Mouse (Mus musculus) stomach, postnatal 0 days (tissue): Measurements from ENCODE around the gene Hdac7. TPM values are rescaled to one million over a fixed set of nuclear protein-coding genes. Genes with fewer than 3 reads are reported as not detected.

Source experiments
- ATAC-seq: fragments of 200-750 bp; cut with Nextera tagmentation; 2 replicates; pipeline ENCODE4 v1.8.0; 2017; ENCODE audit not compliant: low FRiP score, low TSS enrichment
- DNase-seq: peaks from one replicate; pipeline ENCODE4 v3.0.0-alpha.2; 2016; ENCODE audit warnings: low spot score
- H3K27ac ChIP-seq: fragments of 300-500 bp; sonication (generic); replicated peaks from 2 replicates; pipeline ENCODE4 v1.5.1; 2014; ENCODE audit warnings: mild to moderate bottlenecking, control low read depth
- H3K27me3 ChIP-seq: fragments of 300-500 bp; sonication (generic); 2 replicates; pipeline ENCODE4 v1.6.1; 2014; ENCODE audit warnings: low read length; ENCODE audit not compliant: control insufficient read depth, insufficient read depth
- H3K36me3 ChIP-seq: fragments of 300-500 bp; sonication (generic); 2 replicates; pipeline ENCODE4 v1.6.1; 2014; ENCODE audit warnings: low read length, mixed read lengths; ENCODE audit not compliant: control insufficient read depth, insufficient read depth
- H3K4me1 ChIP-seq: fragments of 300-500 bp; sonication (generic); replicated peaks from 2 replicates; pipeline ENCODE4 v1.6.1; 2014; ENCODE audit warnings: antibody characterized with exemption; ENCODE audit not compliant: control insufficient read depth, insufficient read depth
- H3K4me2 ChIP-seq: fragments of 300-500 bp; sonication (generic); replicated peaks from 2 replicates; pipeline ENCODE4 v1.6.1; 2014; ENCODE audit warnings: low read depth, mild to moderate bottlenecking, control low read depth, moderate library complexity
- H3K4me3 ChIP-seq: fragments of 300-500 bp; sonication (generic); 2 replicates; pipeline ENCODE4 v1.5.1; 2014; ENCODE audit warnings: low read depth, low read length, control low read depth
- H3K9ac ChIP-seq: fragments of 300-500 bp; sonication (generic); 2 replicates; pipeline ENCODE4 v1.6.1; 2014; ENCODE audit warnings: mild to moderate bottlenecking, low read length, control low read depth, mixed read lengths
- H3K9me3 ChIP-seq: fragments of 300-500 bp; sonication (generic); 2 replicates; pipeline ENCODE4 v1.6.1; 2016; ENCODE audit warnings: low read length; ENCODE audit not compliant: control insufficient read depth
- CTCF ChIP-seq: IDR thresholded peaks from 2 replicates; pipeline ENCODE4 v1.5.1; 2016; ENCODE audit warnings: antibody characterized with exemption, low read depth, mild to moderate bottlenecking, moderate library complexity
- EP300 ChIP-seq: optimal IDR thresholded peaks from 2 replicates; pipeline ENCODE3; 2016; ENCODE audit warnings: antibody characterized with exemption
- WGBS: fragments of 180-500 bp; shearing (Covaris S2); extraction: QIAGEN DNeasy Blood & Tissue Kit; methylation state at CpG from one replicate; pipeline ENCODE4 v1.1.7; 2014; 5-methylcytosine and 5-hydroxymethylcytosine counted together
- polyA plus RNA-seq: library from polyadenylated mRNA; unstranded; fragments of >200 nt; fragmentation: Nextera tagmentation; extraction: Ambion mirVana; gene quantifications from 2 replicates; pipeline ENCODE4 v1.2.1, GENCODE M21; 2015

The Hdac7 gene
- polyA plus RNA-seq, 1 experiment from 2014 or later: 8.0 TPM

- ATAC-seq (no peak), DNase-seq (no peak)
- H3K9ac ChIP-seq: no peak overlapping the region
Measured at GRCm38 (mm10) chr15:97748309-97748708, 96.0 kb downstream of the Hdac7 start.

GRCm38 (mm10) chr15:97747486-97747885 lies 96.8 kb downstream of the Hdac7 start:
- Histone ChIP-seq H3K9me3 (no peaks in the 10 kb centered on the region), H3K4me3 (no peak overlapping the region), H3K36me3 (no peaks in the 10 kb centered on the region), H3K4me2 (no peak overlapping the region), H3K27ac (no peak overlapping the region), H3K9ac (no peak overlapping the region), H3K27me3 (no peaks in the 10 kb centered on the region), H3K4me1 (no peaks in the 10 kb centered on the region)
- TF ChIP-seq CTCF: no peak
- no peak for TF ChIP-seq EP300
- 89% methylated on average over 4 of the region's 4 CpGs for WGBS
- no peak for ATAC-seq
- no peak for DNase-seq

More at GRCm38 (mm10) chr15:97748309-97748708, 96.0 kb downstream of the Hdac7 start:
- Histone ChIP-seq H3K27me3 (no peaks in the 10 kb centered on the region), H3K4me3 (no peak overlapping the region), H3K4me1 (no peaks in the 10 kb centered on the region), H3K27ac (no peak overlapping the region), H3K9me3 (no peaks in the 10 kb centered on the region), H3K36me3 (no peaks in the 10 kb centered on the region), H3K4me2 (no peak overlapping the region)
- TF ChIP-seq CTCF (no peak), EP300 (no peak)
- 66% methylated on average over 10 of the region's 10 CpGs for WGBS

- WGBS: 89% methylated on average over 24 of the region's 24 CpGs
- no peak for ATAC-seq
- TF ChIP-seq EP300 (no peak), CTCF (no peak)
Measured at GRCm38 (mm10) chr15:97746748-97747147, 97.6 kb downstream of the Hdac7 start.

GRCm38 (mm10) chr15:97746278-97746677 lies 98.0 kb downstream of the Hdac7 start:
- Histone ChIP-seq H3K4me1 (no peaks in the 10 kb centered on the region), H3K36me3 (no peaks in the 10 kb centered on the region), H3K9me3 (no peaks in the 10 kb centered on the region), H3K27me3 (no peaks in the 10 kb centered on the region), H3K4me3 (no peak overlapping the region), H3K4me2 (no peak overlapping the region), H3K9ac (no peak overlapping the region), H3K27ac (no peak overlapping the region)
- DNase-seq: no peak
- WGBS: 87% methylated on average over 10 of the region's 10 CpGs
- ATAC-seq: no peak
- no peak for TF ChIP-seq EP300
- no peak for TF ChIP-seq CTCF

More at GRCm38 (mm10) chr15:97746748-97747147, 97.6 kb downstream of the Hdac7 start:
- Histone ChIP-seq H3K4me3 (no peak overlapping the region), H3K36me3 (no peaks in the 10 kb centered on the region), H3K4me2 (no peak overlapping the region), H3K27me3 (no peaks in the 10 kb centered on the region), H3K9ac (no peak overlapping the region), H3K9me3 (no peaks in the 10 kb centered on the region), H3K4me1 (no peaks in the 10 kb centered on the region), H3K27ac (no peak overlapping the region)
- DNase-seq: no peak

DNA sequence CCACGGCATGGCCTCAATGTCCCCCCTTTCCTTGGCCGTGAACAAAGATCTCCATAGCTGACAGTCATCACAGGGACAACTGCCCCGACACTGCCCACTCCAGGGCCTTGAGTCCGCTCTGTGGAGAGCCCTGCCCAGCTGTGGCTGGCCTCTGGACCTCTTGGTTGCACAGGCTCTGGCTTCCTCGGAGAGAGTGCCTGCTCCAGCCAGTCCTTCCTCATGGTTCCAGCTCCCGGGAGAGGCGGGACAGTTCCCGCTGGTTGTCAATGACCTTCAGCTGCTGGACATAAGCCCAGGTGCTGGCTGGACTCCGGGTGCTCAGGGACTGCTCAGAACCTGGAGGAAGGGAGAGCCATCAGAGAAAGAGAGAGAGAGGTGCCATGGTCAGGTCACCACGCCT lies 99.0 kb downstream of the Hdac7 start:
- no peaks in the 10 kb centered on the region for H3K27me3 ChIP-seq
- no peak for TF ChIP-seq EP300
- ATAC-seq (no peak), DNase-seq (no peak)
- no peaks in the 10 kb centered on the region for H3K36me3 ChIP-seq
- no peak overlapping the region for H3K4me2 ChIP-seq
- WGBS: 51% methylated on average over 10 of the region's 10 CpGs
- H3K27ac ChIP-seq: no peak overlapping the region; the same call in 1 of the 2 replicates
- no peak overlapping the region for H3K9ac ChIP-seq
- H3K4me1 ChIP-seq: no peaks in the 10 kb centered on the region
- no peak overlapping the region for H3K4me3 ChIP-seq
- no peaks in the 10 kb centered on the region for H3K9me3 ChIP-seq

DNA sequence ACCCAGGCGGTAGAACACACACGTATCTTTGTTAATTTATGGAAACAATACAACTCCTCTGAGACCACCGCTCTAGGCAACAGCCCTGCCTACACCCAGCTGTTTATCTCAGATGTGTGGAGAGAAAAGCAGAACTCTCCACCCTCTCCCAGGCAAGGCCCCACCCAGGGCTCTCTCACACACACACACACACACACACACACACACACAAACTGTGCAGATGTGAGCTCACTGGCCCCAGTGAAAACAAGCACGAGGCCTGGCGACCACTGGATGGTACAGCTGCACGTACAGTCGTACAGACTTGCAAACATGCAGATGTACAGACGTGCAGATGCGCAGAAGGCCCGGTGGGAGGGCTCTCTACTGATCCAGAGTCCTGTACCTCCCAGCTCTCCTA lies 99.4 kb downstream of the Hdac7 start:
- no peak for DNase-seq
- TF ChIP-seq EP300: no peak
- no peak for TF ChIP-seq CTCF

More for the DNA sequence above, 99.4 kb downstream of the Hdac7 start:
- no peak overlapping the region for H3K9ac ChIP-seq
- H3K36me3 ChIP-seq: no peaks in the 10 kb centered on the region
- H3K4me2 ChIP-seq: no peak overlapping the region
- peak; percentile 40; the same call in 1 of the 2 replicates for ATAC-seq
- WGBS: 50% methylated on average over 10 of the region's 10 CpGs
- H3K27ac ChIP-seq: no peak overlapping the region
- no peaks in the 10 kb centered on the region for H3K27me3 ChIP-seq
- no peaks in the 10 kb centered on the region for H3K4me1 ChIP-seq
- no peak overlapping the region for H3K4me3 ChIP-seq
- H3K9me3 ChIP-seq: no peaks in the 10 kb centered on the region
